Mouse (Mus musculus): Measurements from ENCODE around the gene P2ry2.

- no peak for TF ChIP-seq CTCF (IDR thresholded peaks at IDR 0.05; ENCODE audit: low read depth)
- no peak for TF ChIP-seq EP300 (IDR thresholded peaks at IDR 0.05; ENCODE audit: low read depth)
These were observed 4.4 kb upstream of the P2ry2 start for GRCm38 (mm10) chr7:101017021-101017461.

Measured in heart, postnatal 0 days (tissue).